Mouse (Mus musculus): ENCODE measurements around the gene 3110009E18Rik.

3110009E18Rik gene

DNA sequence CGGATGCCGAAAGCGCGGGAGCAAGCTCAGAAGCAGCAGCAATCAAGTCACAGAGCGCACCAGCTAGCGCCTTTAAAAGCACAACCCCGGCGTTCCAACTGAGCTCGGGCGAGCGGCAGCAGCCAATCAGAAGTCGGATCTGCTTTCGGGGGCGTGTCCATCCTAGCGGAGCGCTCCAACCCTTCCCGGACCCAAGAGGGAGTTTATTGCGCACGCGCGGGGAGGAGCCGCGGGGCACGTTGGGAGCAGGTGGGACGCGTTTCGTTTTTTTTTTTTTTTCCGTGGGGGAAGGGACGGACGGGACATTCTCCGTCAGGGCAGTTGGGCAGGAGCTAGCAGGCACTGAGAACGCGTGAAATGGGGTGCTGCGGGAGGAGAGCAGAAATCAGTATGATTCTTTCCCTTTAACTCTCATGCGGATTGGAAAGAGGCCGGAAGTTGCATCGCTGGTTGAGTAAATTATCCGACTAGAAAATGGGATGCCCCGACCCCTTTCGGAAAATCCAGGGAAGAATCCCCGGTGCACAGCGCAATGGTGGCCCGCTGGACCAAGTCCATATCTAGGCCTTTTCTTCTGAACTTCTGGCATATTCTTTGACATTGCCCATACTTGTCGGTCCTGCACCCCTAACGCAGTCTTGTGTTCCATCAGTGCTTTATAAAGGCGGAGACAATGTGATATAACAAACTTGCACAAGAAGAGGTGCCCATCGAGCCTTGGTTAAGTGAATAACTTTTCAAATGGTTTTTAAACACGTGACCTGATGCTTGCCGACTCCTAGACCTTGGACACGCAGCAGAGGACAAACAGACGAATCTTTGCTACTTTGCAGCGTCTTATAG, at the start of gene 3110009E18Rik, which contains the start of gene Dbi:
Gene 3110009E18Rik (plus strand): TSS at position 219 of the 843 bp plus-strand sequence.
Gene Dbi (minus strand): TSS at position 110 of the 843 bp plus-strand sequence.
- peak; percentile 97 to 98 for DNase-seq (ENCODE audit: low spot score in 2 of 2)

DNA sequence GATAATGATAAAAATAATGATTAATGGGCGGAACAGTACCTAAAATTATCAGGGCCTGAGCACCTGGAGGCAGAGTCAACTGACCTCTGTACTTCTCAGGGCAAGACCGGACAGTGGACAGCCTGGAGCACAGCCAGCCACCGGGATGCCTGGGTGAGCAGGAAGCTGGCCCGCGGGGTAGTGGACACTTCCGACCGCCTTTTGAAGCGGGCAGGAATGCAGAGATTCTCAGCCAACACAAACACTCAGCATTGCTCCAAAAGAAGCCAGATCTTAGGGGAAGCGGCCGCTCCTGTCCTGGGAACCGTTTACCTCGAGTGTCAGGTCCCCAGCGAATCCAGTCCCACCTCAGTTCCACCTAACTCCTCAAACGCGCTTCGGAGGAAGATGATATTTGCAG, 48.1 kb upstream of the 3110009E18Rik start:
- DNase-seq (ENCODE audit: low spot score in 2 of 2), result no peak

DNA sequence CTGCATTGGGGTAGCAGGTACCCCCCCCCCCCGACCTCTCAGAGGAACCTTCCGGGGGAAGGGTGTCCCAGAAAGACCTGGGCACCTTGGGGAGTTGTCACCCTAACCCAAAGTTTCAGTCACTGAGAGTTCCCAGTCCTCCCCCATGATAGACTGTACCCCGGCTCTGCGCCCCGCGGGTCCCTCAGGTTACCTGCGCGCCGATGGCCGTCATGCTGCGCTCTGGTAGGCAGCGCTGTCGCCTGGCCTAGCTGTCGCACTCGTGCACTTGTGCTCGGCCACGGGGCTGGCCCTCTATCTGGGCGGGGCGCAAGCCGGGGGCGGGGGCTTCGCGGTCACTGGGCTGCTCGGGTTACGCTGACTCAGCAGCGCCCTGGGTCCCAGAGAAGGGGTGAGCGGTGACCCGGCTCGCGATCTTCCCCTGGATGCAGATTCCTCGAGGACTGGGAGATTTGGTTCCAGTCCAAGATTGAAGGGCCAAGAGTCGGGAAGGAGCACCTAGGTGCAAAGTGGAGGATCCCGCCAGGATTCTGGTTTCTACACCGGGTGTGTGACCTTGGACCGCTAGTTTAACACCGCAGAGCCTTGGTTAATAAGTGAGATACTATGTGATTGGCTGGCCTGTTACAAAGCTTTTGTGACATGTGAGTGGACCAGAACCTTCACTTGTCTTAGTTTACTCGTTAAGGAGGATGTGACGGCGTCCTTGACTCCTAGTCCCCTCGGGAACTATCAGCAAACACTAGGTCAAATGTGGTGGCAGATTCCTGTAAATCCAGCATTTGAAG, 47.3 kb upstream of the 3110009E18Rik start, which contains the start of gene Tmem37:
Gene Tmem37 (minus strand): TSS at position 556 of the 788 bp plus-strand sequence.
- peak; percentile 64 to 66 for DNase-seq (ENCODE audit: low spot score in 2 of 2)

DNA sequence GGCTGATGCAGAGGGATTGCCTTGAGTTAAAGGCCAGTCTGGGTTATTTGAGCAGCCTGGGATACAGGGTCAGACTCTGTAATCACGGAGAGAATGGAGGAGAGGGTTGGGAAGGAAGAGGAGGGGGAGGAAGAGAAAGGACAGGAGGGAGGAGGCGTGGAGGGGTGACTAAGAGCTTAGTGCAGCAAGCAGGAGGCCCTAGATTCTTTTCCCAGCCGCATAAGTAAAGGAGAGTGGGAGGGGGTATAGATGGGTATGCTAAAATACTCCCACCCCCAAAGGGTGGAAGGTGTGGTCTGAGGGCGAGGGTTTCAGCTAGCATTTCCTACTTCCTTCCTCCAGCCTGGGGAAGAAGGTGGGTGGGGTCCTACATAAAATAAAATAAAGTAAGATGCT, 46.7 kb upstream of the 3110009E18Rik start:
- no peak for DNase-seq (ENCODE audit: low spot score in 2 of 2)

DNA sequence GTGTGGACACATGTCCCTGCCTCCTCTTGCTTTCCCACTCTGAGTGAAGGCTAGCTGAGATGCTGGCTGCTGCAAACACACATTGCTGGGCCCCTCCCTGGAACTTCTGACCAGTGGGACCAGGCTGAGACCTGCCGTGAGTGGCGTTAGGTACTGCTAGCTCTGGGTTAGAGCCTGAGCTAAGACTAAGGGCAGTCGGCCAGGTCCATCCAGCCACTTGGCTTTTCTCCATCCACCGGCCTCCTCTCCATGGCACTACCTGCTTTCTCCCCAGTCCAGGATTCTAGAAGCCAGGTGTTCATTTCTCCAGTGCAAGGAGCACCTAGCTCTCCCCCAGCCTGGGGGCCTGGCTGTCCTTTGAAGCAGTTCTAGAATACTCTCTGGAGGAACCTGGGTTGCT, 46.1 kb upstream of the 3110009E18Rik start:
- no peak for DNase-seq (ENCODE audit: low spot score in 2 of 2)

DNA sequence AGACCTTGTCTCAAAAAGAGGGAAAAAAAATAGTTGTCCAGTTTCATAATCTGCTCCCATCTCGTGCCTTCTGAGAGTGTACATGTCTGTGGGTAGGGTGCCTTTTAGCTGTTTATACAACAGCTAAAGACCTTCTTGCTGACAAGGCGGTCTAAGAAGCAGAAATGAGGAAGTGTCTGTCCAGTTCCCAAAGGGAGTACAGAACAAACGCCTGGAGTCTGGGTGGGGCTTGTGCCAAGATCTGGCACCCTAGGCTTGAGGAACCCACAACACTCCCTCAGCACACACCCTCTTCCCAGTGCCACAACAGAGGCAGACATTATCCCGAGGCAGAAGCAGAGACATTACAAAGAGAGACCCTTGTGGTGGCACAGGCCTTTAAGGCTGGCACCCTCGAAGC, 45.5 kb upstream of the 3110009E18Rik start:
- peak in 1 of 2 experiments; percentile 62 for DNase-seq (ENCODE audit: low spot score in 2 of 2)

DNA sequence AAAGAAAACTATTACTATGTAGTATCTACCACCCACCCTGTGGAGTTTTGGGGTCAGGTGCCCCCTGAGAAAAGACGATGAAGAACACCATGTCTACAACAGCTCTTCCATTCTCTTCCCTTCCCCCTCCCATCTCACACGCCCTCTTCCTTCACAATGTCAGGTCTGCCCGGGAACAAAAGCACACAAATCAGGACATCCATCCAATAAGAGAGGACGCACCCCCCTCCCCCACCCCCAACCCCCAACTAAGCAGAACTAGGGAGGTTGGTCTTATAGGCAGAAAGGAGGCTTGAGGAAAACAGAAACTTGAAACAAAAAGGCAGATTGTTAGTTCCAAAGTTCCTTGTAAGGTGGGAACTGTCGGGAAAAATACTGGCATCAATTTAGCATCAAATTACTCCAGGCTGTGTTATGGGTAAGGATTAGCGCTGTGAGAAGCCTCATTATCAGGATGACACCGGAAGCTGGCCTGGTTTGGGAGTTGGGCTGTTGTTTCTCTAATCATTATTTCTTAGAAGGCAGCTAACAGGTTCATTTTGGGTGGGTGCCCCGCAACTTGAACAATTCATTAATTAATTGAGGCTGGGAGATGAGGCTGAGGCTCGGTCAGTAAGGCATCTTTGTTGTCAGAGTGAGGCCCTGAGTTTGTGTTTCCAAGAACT, 43.1 kb upstream of the 3110009E18Rik start:
- DNase-seq (ENCODE audit: low spot score in 2 of 2), result no peak

DNA sequence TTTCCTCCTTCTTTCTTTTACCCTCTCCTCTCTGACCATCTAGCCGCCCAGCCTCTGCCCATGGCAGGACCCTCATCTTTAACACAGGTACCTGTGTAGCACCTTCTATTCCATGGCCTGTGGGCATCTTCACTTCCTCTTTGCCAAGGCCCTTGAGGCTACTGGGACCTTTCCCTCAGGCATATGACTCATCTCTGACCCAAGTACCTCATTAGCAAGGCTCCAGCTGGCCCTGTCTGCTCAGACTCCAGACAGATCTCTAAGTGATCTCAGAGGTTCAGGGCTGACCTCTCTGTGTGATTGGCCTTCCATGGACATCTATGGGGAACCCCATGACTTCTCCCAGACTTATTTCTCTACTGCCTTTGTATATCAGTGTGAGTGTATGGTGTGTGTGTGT, 40.4 kb upstream of the 3110009E18Rik start:
- DNase-seq (ENCODE audit: low spot score in 2 of 2), result no peak

DNA sequence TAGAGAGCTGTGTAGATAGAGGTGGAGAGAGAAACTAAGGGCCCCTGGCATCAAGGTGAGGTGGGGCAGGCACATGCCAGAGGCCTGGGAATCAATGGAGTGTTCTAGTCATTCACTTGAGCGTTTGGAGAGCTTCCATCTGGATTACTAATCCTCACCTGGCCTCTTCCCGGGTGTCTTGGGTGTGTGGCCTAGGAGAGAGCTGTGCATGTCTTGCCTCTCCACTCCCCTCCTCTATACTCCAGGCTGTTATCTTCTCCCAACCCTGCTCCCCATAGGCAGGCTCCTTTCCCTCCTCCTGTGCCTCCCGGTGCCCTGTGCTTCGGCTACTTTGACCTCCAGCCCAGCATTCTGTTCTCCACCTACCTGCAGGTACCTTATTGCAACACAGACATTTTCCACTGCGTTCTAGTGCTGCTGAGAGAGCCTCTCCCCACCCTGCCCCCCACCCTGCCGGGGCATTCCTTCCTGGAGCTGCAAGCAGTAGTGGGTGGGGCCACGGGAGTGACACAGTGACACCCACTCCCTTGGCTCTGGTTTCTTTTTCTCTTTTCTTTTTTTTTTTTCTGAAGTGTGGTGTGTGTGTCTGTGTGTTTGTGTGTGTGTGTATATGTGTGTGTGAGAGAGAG, 37.9 kb upstream of the 3110009E18Rik start:
- DNase-seq (ENCODE audit: low spot score in 2 of 2), result no peak

DNA sequence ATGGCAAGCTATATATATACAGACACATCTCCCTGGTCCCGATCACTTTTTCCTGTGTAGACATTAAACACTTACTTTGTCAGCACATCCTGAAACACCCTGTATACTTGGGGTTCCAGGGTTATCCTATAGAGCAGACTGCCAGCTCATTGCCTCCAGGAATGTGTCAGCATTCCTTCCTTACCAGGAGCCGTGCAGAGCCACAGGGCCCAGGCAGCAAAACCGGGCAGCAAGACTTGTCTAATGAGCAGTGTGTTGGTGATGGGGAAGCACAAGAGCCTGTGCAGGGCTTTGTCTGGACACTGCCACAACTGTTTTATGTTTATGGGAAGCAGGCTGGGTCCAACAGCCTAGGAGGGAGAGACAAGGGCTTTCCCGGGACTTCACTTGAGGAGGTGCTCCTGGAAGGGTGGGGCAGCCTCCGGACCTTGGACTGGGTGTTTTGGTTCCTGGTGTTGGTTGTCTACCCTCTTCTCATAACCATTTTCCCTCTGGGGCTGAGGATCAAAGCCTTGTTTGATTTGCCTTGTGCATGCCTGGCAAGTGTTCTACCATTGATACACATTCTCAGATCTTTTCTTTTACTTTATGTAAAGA, 37.0 kb upstream of the 3110009E18Rik start:
- no peak for DNase-seq (ENCODE audit: low spot score in 2 of 2)

DNA sequence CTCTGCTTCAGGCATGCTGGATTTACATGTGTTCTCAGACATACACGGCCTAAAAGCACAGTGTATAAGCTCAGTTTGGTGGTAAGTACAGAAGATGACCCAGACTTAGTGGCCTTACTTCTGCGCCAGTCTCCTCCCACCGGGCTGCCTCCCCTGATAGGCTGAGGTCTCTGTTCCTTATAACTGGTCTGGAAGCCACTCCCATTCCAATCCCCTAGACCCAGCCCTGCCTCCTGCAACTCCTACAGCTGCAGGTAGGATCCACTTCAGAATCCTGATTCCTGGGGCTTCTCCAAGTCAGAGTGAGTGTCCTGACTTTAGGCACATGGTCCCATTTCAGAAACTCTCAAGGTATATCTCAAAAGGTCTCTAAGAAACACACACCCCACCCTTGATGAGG, 35.3 kb upstream of the 3110009E18Rik start:
- no peak for DNase-seq (ENCODE audit: low spot score in 2 of 2)

DNA sequence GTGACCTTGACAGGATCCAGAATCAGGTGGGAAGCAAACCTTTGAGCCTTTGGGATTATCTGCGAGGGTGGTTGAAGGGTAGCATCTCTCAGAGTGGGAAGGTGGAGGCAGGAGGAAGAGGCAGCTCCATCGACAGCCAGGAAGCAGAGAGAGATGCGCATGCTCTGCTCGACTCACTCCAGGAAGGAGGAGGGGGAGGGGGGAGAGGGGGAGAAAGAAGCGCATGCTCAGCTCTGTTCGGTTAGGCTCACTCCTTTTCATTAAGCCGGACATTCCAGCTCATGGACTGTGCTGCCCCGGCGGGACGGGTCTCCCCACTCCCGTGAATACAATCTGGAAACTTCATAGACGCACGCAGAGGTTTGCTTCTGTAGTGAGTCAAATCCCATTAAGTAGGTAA, 34.3 kb upstream of the 3110009E18Rik start:
- no peak for DNase-seq (ENCODE audit: low spot score in 2 of 2)

DNA sequence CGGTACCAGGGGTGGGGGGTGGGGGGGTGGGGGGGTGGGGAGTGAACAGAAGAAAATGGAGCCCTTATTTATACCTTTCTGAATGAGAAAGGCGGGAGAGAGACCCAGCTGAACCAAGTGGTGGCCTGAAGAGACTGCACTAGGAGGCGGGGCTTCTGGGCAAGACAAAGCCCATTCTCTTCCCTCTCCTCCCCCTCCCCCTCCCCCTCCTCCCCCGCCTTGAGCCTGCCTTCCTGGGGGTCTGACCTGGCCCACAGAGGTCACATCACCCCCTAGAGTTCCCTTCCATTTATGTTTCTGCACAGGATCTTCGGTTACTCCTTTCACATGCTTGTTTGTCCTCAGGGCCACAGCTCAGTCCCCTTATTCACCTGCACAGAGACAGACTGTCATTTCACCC, 31.8 kb upstream of the 3110009E18Rik start:
- DNase-seq (ENCODE audit: low spot score in 2 of 2), result no peak

DNA sequence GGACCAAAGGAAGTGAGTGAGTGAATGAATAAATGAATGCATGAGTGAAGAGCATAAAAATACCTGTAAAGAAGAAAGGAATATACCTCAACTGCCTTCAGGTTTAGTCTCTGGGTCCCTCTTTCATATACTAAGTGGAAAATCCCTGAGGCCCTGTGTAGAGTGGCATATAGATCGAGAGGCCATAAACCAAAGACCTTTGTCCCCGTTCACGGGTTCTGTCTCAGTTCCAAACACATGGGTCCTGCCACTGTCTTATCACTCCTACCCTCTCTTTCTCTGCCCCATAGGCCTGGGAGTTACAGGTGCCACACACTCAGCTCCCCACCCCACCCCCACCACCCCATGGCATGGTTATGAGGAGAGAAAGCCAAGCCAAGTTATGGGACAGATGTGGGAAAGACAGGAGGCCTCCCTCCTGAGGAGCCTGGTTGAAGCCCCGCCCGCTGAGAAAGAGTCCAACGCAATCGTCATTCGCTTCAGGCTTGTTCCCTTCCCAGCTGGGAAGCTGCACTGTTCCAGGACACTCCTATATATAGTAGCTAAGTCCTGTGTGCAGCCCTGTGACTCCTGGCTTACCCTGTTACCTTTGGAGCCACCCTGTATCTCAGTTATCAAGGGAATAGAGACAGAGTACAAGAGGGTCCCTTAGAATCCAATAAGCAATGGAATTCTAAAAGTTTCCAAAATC, 30.0 kb upstream of the 3110009E18Rik start:
- DNase-seq (ENCODE audit: low spot score in 2 of 2), result peak in 1 of 2 experiments; percentile 34

DNA sequence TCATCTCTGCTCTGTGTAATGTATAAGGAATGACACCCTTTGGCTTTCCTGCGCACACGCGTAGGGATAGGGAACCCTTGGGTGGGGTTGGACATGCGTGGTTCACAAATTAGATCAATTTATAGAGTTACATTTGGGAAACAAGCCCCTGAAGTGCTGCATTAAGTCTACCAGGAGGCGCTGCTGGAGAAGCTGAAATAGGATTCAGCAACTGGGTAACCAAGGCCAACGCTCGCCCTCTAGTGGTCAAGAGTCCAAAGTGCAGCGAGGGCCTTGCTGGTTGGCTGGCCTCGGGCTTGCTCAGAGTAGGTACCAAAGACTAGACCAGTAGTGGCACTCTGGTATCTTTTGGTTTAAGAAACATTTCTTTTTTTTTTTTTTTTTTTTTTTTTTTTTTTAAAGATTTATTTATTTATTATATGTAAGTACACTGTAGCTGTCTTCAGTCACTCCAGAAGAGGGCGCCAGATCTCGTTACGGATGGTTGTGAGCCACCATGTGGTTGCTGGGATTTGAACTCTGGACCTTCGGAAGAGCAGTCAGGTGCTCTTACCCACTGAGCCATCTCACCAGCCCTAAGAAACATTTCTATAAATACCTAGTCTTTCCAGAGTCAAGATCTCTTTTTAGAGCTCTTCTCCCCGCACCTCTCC, 27.4 kb upstream of the 3110009E18Rik start:
- DNase-seq (ENCODE audit: low spot score in 2 of 2), result peak; percentile 67 to 77

DNA sequence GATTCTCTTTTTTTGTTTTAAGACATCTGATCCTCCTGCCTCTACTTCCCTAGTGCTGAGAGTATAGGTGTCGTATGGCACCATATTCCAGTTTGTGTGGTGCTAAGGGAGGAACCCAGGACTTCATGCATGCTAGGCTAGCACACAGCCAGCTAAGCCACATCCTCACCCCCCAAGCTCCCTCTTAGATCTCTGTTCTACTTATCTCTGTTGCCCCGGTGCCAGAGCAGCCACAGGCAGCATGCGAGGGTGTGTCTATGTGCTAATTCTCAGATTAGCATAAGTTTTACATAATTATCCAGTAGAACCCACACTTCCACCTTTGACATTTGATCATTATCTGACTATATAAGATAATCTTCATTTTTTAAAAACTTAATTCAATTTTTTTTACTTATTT, 26.1 kb upstream of the 3110009E18Rik start:
- DNase-seq (ENCODE audit: low spot score in 2 of 2), result no peak

DNA sequence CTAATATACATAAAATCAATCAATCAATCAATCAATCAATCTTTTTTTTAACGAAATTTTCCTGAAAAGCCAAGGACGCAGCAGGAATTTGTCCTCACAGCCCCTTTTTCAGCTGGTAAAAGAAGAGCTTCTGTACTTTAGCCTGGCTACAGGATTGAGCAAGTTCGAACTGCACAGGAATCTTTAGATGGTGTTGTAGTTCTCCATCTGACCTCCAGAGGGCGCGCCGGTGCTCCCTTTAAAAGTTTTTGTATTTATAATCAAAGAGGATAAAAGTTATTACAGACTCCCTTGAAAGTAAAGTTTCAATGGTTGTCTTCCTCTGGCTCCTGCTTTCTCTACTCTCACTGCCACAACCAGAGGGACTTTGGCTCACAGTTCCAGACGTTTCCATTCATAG, 22.7 kb upstream of the 3110009E18Rik start:
- peak in 1 of 2 experiments; percentile 60 for DNase-seq (ENCODE audit: low spot score in 2 of 2)

DNA sequence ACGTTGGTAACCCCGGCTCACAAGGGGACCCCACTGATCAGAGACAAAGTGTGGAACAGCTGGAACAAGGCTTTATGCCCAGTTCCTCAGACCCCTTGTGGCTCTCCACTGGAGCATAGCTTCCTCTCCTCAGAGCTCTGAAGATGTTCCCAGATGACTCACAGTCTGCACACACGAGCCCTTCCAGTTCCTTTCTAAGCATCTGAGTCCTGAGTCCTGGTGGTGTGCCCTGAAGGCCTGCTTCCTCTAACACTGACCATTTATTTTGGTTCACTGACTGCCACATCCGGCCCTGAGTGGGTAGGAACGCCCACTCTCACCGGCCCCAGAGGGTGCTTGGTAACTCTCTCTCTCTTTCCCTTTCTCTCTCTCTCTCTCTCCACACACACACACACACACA, 21.5 kb upstream of the 3110009E18Rik start:
- DNase-seq (ENCODE audit: low spot score in 2 of 2), result peak; percentile 27 to 63

DNA sequence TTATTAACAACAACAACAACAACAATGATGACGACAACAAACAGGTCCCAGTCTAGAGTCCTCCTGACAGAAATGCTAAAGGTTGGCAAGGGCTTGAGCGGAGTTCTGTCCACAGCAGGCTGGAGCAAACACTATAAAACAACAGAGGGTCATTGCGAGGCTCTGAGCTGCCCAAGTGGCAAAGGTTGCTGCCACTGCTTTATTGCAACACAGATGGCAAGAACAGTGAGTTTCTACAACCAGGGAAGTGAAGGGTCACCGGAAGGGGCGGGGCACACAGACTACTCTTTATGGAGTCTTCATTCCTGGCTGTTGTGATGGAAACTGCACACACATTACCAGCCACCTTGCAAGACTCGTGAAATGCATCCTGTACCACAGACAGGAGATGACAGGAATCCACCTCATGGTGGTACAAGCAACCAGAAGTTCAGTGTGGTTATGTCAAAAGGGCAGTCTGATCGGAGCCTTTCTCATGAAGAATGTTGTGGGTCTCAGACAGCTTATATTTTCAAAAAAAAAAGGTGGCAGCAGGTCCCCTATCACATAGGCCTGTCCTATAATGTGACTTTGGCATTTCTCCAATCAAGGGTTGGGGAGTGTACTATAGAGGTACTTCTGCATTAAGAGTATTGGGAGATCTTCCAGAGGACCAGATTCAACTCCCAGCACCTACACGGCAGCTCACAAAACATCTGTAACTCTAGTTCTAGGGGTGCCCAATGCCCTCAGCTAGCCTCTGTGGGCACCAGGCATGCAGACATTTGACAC, 20.3 kb upstream of the 3110009E18Rik start:
- DNase-seq (ENCODE audit: low spot score in 2 of 2), result no peak
